Mouse (Mus musculus) ES-E14 (cell line): ENCODE measurements around the gene Il10rb.

Source experiments
- HCFC1 ChIP-seq: IDR thresholded peaks from 2 replicates; pipeline ENCODE4 v1.6.1; 2012; ENCODE audit warnings: low read length, inconsistent platforms, borderline replicate concordance; ENCODE audit not compliant: insufficient read depth
- MAFK ChIP-seq: IDR thresholded peaks from 2 replicates; pipeline ENCODE4 v1.6.1; 2014; ENCODE audit warnings: mild to moderate bottlenecking, low read depth, low read length, inconsistent platforms; ENCODE audit not compliant: insufficient read depth
- ZC3H11A ChIP-seq: IDR thresholded peaks from 2 replicates; pipeline ENCODE4 v1.6.1; 2012; ENCODE audit warnings: low read depth, mild to moderate bottlenecking, inconsistent platforms, low read length, borderline replicate concordance
- ZNF384 ChIP-seq: IDR thresholded peaks from 2 replicates; pipeline ENCODE4 v1.6.1; 2012; ENCODE audit warnings: low read depth, low read length, inconsistent platforms

DNA sequence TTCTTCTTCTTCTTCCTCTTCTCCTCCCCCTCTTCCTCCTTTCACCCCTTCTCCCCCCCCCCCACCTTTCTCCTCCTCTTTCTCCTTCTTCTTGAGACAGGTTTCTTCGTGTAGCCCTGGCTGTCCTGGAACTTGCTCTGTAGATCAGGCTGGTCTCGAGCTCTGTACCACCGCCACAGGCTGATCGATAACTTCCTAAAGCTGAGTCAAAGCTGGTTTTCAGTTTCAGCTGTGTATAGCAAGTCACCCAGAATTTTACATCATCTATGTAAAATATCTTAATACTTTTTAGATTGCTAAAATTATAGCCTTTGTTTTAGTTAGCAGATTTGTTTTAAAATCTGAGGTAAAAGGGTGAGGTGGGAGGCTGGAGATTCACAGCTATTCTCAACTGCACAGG is 38.9 kb downstream of the Il10rb start:
- TF ChIP-seq ZNF384 (no peak), MAFK (no peak), HCFC1 (no peak), ZC3H11A (no peak)
